Mouse (Mus musculus) G1E (cell line): ENCODE measurements around the gene Fn1. TPM values are rescaled to one million over a fixed set of nuclear protein-coding genes. Genes with fewer than 3 reads are reported as not detected.

Experiments
- ATAC-seq: 2 replicates; pipeline ENCODE4 v1.8.0; 2016; ENCODE audit warnings: mild to moderate bottlenecking; ENCODE audit not compliant: insufficient number of reproducible peaks, poor library complexity, low FRiP score, severe bottlenecking; ENCODE audit errors: extremely low read depth
- DNase-seq: peaks from one replicate; pipeline ENCODE4 v3.0.0; 2012; ENCODE audit warnings: low spot score
- H3K27me3 ChIP-seq: 2 replicates; pipeline ENCODE4 v1.6.1; 2012; ENCODE audit warnings: mild to moderate bottlenecking, low read length, inconsistent platforms; ENCODE audit not compliant: insufficient read depth
- H3K36me3 ChIP-seq: replicated peaks from 2 replicates; pipeline ENCODE3; 2012; ENCODE audit warnings: mild to moderate bottlenecking, inconsistent platforms
- H3K4me1 ChIP-seq: 2 replicates; pipeline ENCODE4 v1.6.1; 2012; ENCODE audit warnings: low read depth, low read length, inconsistent platforms, mixed read lengths; ENCODE audit not compliant: insufficient read depth
- H3K4me3 ChIP-seq: 2 replicates; pipeline ENCODE4 v1.5.1; 2012; ENCODE audit warnings: low read depth, mild to moderate bottlenecking, inconsistent platforms, low read length, moderate library complexity, mixed read lengths
- H3K9me3 ChIP-seq: replicated peaks from 2 replicates; pipeline ENCODE4 v1.6.1; 2012; ENCODE audit warnings: inconsistent platforms
- CTCF ChIP-seq: IDR thresholded peaks from 2 replicates; pipeline ENCODE4 v1.5.1; 2012; ENCODE audit warnings: low read depth, low read length, inconsistent platforms, mixed read lengths
- GATA1 ChIP-seq: IDR thresholded peaks from 2 replicates; pipeline ENCODE4 v1.6.1; 2012; ENCODE audit warnings: borderline replicate concordance, low read length, inconsistent platforms, mixed read lengths
- GATA2 ChIP-seq: IDR thresholded peaks from 2 replicates; pipeline ENCODE4 v1.6.1; 2012; ENCODE audit warnings: low read depth, low read length, inconsistent platforms, borderline replicate concordance
- POLR2AphosphoS5 ChIP-seq: IDR thresholded peaks from 2 replicates; pipeline ENCODE4 v1.6.1; 2012; ENCODE audit warnings: low read depth, low read length, inconsistent platforms; ENCODE audit not compliant: insufficient replicate concordance
- TAL1 ChIP-seq: conservative IDR thresholded peaks from 2 replicates; pipeline ENCODE4 v1.6.1; 2012; ENCODE audit warnings: low read depth, low read length, inconsistent platforms, mixed read lengths
- polyA plus RNA-seq: library from polyadenylated mRNA; stranded (reverse); fragments of >175 nt; gene quantifications from 2 replicates; pipeline ENCODE4 v1.2.3, GENCODE M21; 2012
- total RNA-seq, 2 experiments: library from RNA; stranded (forward) in 1 of 2; stranded (reverse) in 1 of 2; fragments of 200-1000 nt in 1 of 2; fragments of >200 nt in 1 of 2; fragmentation: Nextera tagmentation in 1 of 2; gene quantifications; 2 replicates each; pipeline ENCODE4 v1.2.3; 2014 to 2017

The Fn1 gene
- total and polyA plus RNA-seq, 3 experiments = 0.01 to 0.98 TPM; not detected in 1

DNA sequence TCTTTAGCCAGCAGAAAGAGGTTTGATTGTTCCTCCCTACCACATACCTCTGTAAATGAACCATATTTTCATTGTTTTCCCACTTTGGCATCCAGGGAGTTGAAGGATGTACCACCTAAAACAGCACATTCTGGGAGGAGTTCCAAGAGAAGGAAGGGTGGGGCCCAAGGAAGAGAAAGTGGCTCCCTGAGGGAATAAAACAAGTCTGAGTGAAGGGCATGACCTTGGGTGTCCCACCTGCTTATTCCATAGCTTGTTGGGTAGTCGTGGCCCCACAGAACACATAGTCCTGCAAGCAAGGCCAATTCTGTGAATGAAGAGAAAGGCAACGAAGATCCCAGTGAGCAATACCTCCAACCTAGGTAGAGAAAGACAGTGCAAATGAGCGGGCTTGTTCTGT lies 19.3 kb upstream of the Fn1 start:
- TF ChIP-seq GATA1 (no peak), POLR2AphosphoS5 (no peak), TAL1 (no peak), CTCF (no peak), GATA2 (no peak)
- Histone ChIP-seq H3K9me3 (no peaks in the 10 kb centered on the region), H3K4me1 (no peaks in the 10 kb centered on the region), H3K36me3 (no peaks in the 10 kb centered on the region), H3K27me3 (no peaks in the 10 kb centered on the region), H3K4me3 (no peak overlapping the region)
- no peak for ATAC-seq
- DNase-seq = no peak

DNA sequence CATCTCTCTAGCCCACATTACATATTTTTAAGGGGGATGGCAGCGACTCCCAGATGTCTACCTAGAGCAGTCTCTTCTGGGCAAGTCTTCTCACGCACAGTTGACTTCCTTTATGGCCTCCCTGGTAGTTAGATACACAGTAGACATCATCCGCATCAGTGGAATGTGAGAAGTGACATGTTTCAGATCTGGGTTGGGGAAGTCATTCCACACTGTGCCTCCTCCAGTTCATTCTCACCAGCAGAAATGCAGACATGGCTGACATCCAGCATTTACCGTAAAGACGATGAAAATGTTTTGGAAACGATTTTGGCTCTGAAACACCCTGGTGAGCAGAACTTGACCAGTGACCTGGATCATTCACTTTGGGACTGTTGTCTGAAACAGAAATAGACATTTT lies 10.2 kb upstream of the Fn1 start:
- H3K27me3 ChIP-seq = no peaks in the 10 kb centered on the region
- H3K9me3 ChIP-seq = peaks cover 6% of the 10 kb centered on the region
- no peak overlapping the region for H3K4me3 ChIP-seq
- TF ChIP-seq GATA2 = no peak
- no peak for TF ChIP-seq TAL1
- no peak for TF ChIP-seq POLR2AphosphoS5
- TF ChIP-seq CTCF = no peak
- no peak for TF ChIP-seq GATA1
- ATAC-seq (no peak), DNase-seq (no peak)
- no peaks in the 10 kb centered on the region for H3K36me3 ChIP-seq
- H3K4me1 ChIP-seq = no peaks in the 10 kb centered on the region

DNA sequence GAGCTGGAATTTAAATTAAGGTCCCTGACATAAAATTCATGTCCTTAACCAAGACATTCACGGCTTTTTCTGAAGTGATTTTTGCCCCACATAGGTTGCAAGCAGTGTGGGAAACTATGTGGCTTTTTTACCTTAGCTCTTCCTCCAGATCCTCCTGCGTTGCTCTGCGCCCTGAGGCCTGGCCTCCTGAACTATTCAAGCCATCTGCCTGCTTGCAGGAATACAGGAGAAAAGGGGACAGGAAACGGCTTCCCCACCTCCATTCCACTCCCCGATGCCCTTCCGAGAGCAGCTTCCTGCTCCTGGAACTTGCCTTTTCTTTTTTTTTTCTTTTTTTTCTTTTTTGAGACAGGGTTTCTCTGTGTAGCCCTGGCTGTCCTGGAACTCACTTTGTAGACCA lies 5.6 kb upstream of the Fn1 start:
- no peak for ATAC-seq
- H3K36me3 ChIP-seq = no peaks in the 10 kb centered on the region
- H3K4me1 ChIP-seq = no peaks in the 10 kb centered on the region
- TF ChIP-seq GATA1 (no peak), GATA2 (no peak), CTCF (no peak), TAL1 (no peak), POLR2AphosphoS5 (no peak)
- DNase-seq = no peak
- peaks cover 4% of the 10 kb centered on the region for H3K27me3 ChIP-seq
- no peak overlapping the region for H3K4me3 ChIP-seq
- H3K9me3 ChIP-seq = peaks cover 6% of the 10 kb centered on the region

DNA sequence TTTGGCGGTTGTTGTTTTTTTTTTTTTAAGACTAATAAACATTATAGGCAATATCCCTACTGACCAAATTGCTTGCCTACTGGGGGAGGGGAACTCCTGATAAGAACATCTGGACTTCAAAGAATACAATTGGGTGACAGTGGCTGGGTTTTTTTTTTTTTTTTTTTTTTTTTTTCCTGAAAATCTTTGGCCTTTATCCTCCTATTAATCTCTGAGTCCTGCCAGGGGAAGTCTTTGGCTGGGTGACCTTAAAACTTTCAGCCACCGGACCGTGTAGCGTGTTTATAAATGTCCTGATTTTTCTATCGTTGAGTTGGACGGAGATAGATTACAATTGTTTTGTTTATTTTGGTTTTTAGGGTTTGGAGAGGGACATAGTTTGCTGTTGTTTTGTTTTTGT lies 3.3 kb upstream of the Fn1 start:
- Histone ChIP-seq H3K9me3 (no peaks in the 10 kb centered on the region), H3K27me3 (peaks cover 16% of the 10 kb centered on the region), H3K36me3 (no peaks in the 10 kb centered on the region), H3K4me1 (peaks cover 5% of the 10 kb centered on the region; the same call in 1 of the 2 replicates), H3K4me3 (no peak overlapping the region)
- TF ChIP-seq GATA1 (no peak), POLR2AphosphoS5 (no peak), GATA2 (no peak), TAL1 (no peak), CTCF (no peak)
- ATAC-seq (no peak), DNase-seq (no peak)

DNA sequence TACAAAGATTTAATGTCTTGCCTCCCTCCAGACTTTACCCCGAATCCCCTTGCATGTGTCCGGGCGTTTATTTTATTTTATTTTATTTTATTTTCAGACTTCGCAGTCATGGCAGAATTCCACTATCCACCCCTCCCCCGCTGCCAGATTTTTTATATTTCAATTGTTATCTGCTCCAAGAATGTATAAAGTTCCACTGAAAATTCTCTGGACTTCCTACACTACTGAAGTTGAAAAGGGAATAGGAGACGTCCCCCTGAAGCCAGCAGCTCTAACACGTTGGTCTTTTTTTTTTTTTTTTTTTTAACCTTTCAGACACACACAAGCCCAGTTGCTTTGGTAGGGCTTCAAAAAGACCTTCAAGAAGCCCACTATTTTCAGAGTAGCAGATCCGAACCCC lies 1.2 kb upstream of the Fn1 start:
- peaks cover 5% of the 10 kb centered on the region; the same call in 1 of the 2 replicates for H3K4me1 ChIP-seq
- ATAC-seq (no peak), DNase-seq (no peak)
- H3K4me3 ChIP-seq = no peak overlapping the region
- no peaks in the 10 kb centered on the region for H3K36me3 ChIP-seq
- H3K27me3 ChIP-seq = peaks cover 17% of the 10 kb centered on the region
- TF ChIP-seq TAL1 (no peak), POLR2AphosphoS5 (no peak), CTCF (no peak), GATA2 (no peak), GATA1 (no peak)
- H3K9me3 ChIP-seq = no peaks in the 10 kb centered on the region

DNA sequence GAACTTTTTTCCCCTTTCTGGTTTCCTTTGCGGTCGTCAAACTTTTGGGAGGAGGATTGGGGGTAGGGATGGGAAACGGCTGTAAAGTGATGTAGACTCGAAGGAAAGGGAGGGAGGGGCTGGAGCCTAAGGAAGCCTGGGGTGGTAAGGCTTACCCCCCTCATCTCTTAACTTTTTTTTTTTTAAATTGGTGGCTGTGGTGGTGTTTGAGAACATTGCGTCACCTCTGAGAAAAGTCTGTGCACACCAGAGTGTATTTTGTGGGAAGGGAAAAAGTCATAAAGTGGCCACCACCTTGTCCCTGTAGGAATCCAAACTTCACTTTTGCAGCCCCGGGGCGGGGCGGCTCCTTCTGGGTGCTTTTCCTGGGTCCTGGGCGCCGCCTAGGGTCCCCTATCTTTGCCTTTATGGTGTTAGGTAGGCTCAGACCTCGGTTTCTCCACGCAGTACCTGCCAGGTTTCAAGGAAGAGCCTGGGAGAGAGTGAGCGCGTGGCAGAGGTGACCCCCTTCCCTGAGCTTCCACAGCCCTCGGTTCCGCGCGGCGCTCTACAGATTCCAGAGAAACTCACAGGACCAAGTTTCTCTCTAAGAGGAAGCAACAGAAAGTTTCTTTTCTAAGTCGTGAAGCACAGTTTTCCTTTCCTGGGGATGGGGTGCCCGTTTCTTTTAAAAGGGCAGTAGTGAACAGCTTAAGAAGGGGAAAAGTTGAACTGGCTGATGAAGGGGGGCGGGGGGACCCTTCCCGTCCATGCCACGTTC lies 580 bp upstream of the Fn1 start:
- TF ChIP-seq TAL1 = no peak
- no peak for TF ChIP-seq POLR2AphosphoS5
- TF ChIP-seq CTCF = no peak
- no peak for TF ChIP-seq GATA1
- no peak for TF ChIP-seq GATA2
- Histone ChIP-seq H3K27me3 (peaks cover 17% of the 10 kb centered on the region), H3K9me3 (no peaks in the 10 kb centered on the region), H3K36me3 (no peaks in the 10 kb centered on the region), H3K4me1 (peaks cover 5% of the 10 kb centered on the region; the same call in 1 of the 2 replicates), H3K4me3 (no peak overlapping the region; the same call in 1 of the 2 replicates)
- DNase-seq (no peak), ATAC-seq (no peak)
